Mouse (Mus musculus) limb, embryonic 12.5 days (tissue): ENCODE measurements around the gene Erg. TPM values are rescaled to one million over a fixed set of nuclear protein-coding genes. Genes with fewer than 3 reads are reported as not detected.
A peak's percentile ranks its signal among the peaks of the same experiment; 100 is the strongest.

ENCODE experiments used
- ATAC-seq: fragments of 200-750 bp; cut with Nextera tagmentation; 2 replicates; pipeline ENCODE4 v1.8.0; 2017; ENCODE audit warnings: low read depth, moderate TSS enrichment; ENCODE audit not compliant: insufficient number of reproducible peaks, insufficient read depth, low FRiP score, low TSS enrichment
- H3K27ac ChIP-seq: fragments of 300-500 bp; sonication (generic); 2 replicates; pipeline ENCODE4 v1.5.1; 2016; ENCODE audit warnings: mild to moderate bottlenecking, moderate library complexity
- H3K27me3 ChIP-seq: fragments of 300-500 bp; sonication (generic); 2 replicates; pipeline ENCODE4 v1.6.1; 2016; ENCODE audit warnings: mild to moderate bottlenecking, moderate library complexity
- H3K36me3 ChIP-seq: fragments of 300-500 bp; sonication (generic); 2 replicates; pipeline ENCODE4 v1.6.1; 2016; ENCODE audit warnings: mild to moderate bottlenecking, moderate library complexity
- H3K4me1 ChIP-seq: fragments of 300-500 bp; sonication (generic); replicated peaks from 2 replicates; pipeline ENCODE4 v1.6.1; 2016
- H3K4me2 ChIP-seq: fragments of 300-500 bp; sonication (generic); 2 replicates; pipeline ENCODE4 v1.6.1; 2016; ENCODE audit warnings: mild to moderate bottlenecking, moderate library complexity
- H3K4me3 ChIP-seq: fragments of 300-500 bp; sonication (generic); replicated peaks from 2 replicates; pipeline ENCODE4 v1.5.1; 2016; ENCODE audit warnings: mild to moderate bottlenecking
- H3K9ac ChIP-seq: fragments of 300-500 bp; sonication (generic); replicated peaks from 2 replicates; pipeline ENCODE4 v1.6.1; 2016; ENCODE audit warnings: mild to moderate bottlenecking, moderate library complexity
- H3K9me3 ChIP-seq: fragments of 300-500 bp; sonication (generic); 2 replicates; pipeline ENCODE4 v1.6.1; 2016; ENCODE audit warnings: mild to moderate bottlenecking, moderate library complexity
- WGBS: fragments of 180-500 bp; shearing (Covaris S2); methylation state at CpG from one replicate; pipeline ENCODE4 v1.1.7; 2016; 5-methylcytosine and 5-hydroxymethylcytosine counted together
- polyA plus RNA-seq: library from polyadenylated mRNA; unstranded; fragments of >200 nt; fragmentation: Nextera tagmentation; extraction: Ambion mirVana; gene quantifications from 2 replicates; pipeline ENCODE4 v1.2.1, GENCODE M21; 2016

Gene Erg
- polyA plus RNA-seq, 1 experiment from 2014 or later = 17.3 TPM

DNA sequence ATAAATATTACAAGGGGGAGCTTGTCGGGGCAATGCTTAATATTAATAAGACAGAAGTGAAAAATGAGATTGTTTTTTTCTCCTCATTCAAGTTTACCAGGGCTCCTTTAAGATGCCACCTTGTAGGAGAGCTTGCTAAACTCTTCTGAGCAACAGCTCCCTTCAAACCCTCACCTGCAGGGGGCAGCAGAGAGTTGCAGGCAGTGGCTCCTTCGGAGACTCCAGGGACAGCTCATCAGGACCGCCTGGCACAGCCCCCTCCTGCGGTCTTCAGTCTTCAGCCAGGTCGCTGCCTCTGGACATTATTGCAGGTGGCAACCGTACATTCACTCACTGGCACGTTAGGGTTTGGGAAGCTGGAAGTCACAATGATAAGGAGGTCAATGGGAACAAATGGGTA is 18.9 kb upstream of the Erg start:
- no peak overlapping the region for H3K9ac ChIP-seq
- no peaks in the 10 kb centered on the region for H3K36me3 ChIP-seq
- H3K27me3 ChIP-seq = no peaks in the 10 kb centered on the region
- H3K4me2 ChIP-seq = no peak overlapping the region
- 26% methylated on average over 7 of the region's 7 CpGs for WGBS
- no peak overlapping the region for H3K4me3 ChIP-seq
- H3K4me1 ChIP-seq = peaks cover 28% of the 10 kb centered on the region
- no peak for ATAC-seq
- H3K27ac ChIP-seq = no peak overlapping the region
- H3K9me3 ChIP-seq = no peaks in the 10 kb centered on the region

DNA sequence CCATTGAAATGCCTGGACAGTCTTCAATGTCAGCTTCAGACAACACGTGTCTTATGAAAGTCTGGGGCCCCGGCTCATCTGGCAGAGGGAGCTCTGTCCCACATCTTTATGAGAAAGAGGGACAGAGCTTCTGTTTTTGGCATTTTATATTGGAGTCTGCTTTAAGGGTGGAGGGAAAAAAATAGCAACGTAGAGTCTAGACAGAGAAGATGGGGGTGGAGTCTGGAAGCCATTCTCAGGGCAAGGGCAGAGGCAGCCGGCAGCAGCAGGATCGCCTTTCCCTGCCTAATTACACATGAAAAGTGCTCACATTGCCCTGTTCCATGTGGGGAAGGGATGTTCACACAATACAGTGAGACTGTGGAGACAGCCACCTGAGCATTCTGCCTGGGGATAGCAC is 16.1 kb upstream of the Erg start:
- no peaks in the 10 kb centered on the region for H3K9me3 ChIP-seq
- no peak overlapping the region for H3K9ac ChIP-seq
- peak; percentile 45 for ATAC-seq
- WGBS = 14% methylated on average over 5 of the region's 5 CpGs
- no peaks in the 10 kb centered on the region for H3K36me3 ChIP-seq
- H3K4me3 ChIP-seq = no peak overlapping the region
- H3K27me3 ChIP-seq = no peaks in the 10 kb centered on the region
- H3K4me1 ChIP-seq = peaks cover 32% of the 10 kb centered on the region
- no peak overlapping the region for H3K4me2 ChIP-seq
- H3K27ac ChIP-seq = peak overlapping the region; percentile 82

DNA sequence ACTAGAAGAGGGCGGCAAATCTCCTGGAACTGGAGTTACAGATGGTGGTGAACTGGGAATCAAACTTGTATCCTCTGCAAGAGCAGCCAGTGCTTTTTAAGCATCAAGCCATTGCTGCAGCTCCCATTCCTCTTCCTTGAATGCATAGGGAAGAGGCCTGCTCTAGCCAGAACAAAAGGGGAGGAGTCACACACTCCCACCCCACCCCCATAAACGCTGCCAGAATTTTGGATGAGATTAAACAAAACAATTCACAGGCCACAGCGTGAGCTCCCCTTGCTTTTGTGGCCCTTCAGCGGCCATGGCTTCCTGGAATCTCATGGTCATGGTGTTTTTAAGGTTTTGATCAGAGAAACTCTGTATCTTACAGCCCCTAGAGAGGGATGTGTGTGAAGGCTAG is 15.4 kb upstream of the Erg start:
- Histone ChIP-seq H3K27me3 (no peaks in the 10 kb centered on the region), H3K4me3 (no peak overlapping the region), H3K9ac (no peak overlapping the region), H3K4me2 (no peak overlapping the region), H3K4me1 (peaks cover 36% of the 10 kb centered on the region), H3K36me3 (no peaks in the 10 kb centered on the region), H3K9me3 (no peaks in the 10 kb centered on the region), H3K27ac (peak overlapping the region; percentile 82)
- 0 out of 2 replicates have a peak, but pooled peaks have one; percentile 6 for ATAC-seq
- 42% methylated on average over 4 of the region's 4 CpGs for WGBS

DNA sequence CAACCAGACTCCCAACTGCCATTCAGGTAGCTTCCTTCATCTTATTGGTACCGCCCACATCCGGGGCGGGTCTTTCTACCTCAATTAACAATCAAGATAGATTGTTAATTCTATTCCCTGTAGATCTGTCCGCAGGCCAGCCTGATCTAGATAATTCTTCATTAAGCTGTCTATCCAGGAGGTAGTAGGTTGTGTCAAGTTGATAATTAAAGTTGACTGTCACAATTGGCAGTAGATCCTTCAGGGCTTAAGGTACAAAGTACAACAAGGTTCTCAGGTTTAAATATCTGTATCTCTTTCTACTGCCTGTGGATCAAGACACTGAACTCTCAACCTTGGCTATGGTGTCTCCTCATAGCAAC is 14.8 kb upstream of the Erg start:
- H3K4me2 ChIP-seq = no peak overlapping the region
- peak overlapping the region; percentile 31; the same call in 1 of the 2 replicates for H3K27ac ChIP-seq
- H3K27me3 ChIP-seq = no peaks in the 10 kb centered on the region
- no peak overlapping the region for H3K9ac ChIP-seq
- no peaks in the 10 kb centered on the region for H3K9me3 ChIP-seq
- peaks cover 36% of the 10 kb centered on the region for H3K4me1 ChIP-seq
- ATAC-seq = no peak
- H3K36me3 ChIP-seq = no peaks in the 10 kb centered on the region
- no peak overlapping the region for H3K4me3 ChIP-seq
- 90% methylated on average over 4 of the region's 4 CpGs for WGBS

DNA sequence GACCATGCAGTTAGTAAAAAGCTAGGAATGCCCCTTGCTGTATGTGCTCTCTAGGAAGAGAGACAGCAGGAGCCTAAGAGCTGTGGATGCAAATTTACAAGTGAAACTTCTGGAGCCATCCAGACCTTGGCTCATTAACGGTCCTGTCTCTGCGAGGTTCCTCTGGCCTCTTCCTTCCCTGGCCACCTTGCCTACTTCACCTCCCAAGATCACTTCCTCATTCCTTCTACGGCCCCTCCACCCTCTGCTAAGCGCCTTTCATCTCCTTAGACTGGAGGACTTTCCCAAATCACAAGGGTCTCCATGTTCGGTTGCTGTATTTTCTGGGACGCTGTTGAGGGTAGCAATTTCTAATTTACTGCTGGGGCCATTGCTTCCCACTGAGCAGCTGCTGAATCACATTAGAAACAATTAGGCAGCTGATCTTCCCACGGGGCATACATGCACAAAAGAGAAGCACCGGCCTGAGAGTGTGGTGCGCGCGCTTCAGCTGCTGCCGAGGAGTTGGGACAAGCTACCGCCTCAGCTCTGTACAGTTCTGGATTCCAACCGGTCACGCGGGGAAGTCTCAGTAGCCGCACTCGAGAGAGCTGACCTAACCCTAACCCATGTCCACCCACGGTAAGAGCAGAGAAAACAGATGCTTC is 14.3 kb upstream of the Erg start:
- H3K9ac ChIP-seq = no peak overlapping the region
- no peak overlapping the region for H3K4me3 ChIP-seq
- no peaks in the 10 kb centered on the region for H3K9me3 ChIP-seq
- H3K4me1 ChIP-seq = peaks cover 36% of the 10 kb centered on the region
- WGBS = 73% methylated on average over 19 of the region's 19 CpGs
- H3K36me3 ChIP-seq = no peaks in the 10 kb centered on the region
- no peak overlapping the region for H3K4me2 ChIP-seq
- ATAC-seq = no peak
- H3K27me3 ChIP-seq = no peaks in the 10 kb centered on the region
- peak overlapping the region; percentile 31; the same call in 1 of the 2 replicates for H3K27ac ChIP-seq

DNA sequence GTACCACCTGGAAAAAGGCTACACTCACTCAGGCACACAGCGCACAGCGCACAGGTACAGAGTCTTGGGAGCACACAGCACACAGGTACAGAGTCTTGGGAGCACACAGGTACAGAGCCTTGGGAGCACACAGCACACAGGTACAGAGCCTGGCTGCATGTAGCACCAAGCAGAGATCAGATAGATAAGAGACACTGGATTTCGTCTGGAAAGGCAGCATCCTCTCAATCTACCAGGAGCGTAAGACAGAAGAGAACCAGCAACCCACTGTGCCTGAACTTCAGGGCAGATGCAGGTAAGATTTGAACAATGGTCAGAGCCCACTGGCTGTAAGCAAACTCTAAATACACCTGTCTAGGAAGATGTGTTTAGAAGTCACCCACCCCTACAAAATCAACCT is 12.5 kb upstream of the Erg start:
- Histone ChIP-seq H3K4me2 (no peak overlapping the region), H3K9ac (no peak overlapping the region), H3K4me3 (no peak overlapping the region), H3K36me3 (no peaks in the 10 kb centered on the region), H3K9me3 (no peaks in the 10 kb centered on the region), H3K27me3 (no peaks in the 10 kb centered on the region), H3K27ac (no peak overlapping the region), H3K4me1 (peaks cover 36% of the 10 kb centered on the region)
- ATAC-seq = no peak
- WGBS = 89% methylated on average over 4 of the region's 4 CpGs

DNA sequence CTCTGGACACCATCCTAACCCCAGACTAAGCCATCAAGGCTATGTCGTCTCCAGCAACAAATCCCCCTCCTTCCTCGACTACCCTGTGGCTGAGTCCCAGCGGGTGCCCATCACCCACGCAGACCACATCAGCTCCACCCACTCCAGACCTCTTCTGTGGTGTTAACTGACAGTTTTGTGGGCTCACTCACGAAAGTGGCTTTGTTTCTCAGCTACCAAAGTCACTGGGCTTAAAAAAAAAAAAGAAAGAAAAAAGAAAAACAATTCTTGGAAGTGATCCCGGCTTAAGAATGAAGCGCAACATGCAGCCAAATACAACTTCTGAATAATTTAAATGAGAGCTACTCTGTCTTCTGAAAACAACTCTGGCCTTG is 11.2 kb upstream of the Erg start:
- no peak overlapping the region for H3K4me2 ChIP-seq
- H3K27ac ChIP-seq = no peak overlapping the region
- peaks cover 29% of the 10 kb centered on the region for H3K4me1 ChIP-seq
- WGBS = 57% methylated on average over 7 of the region's 7 CpGs
- no peak overlapping the region for H3K9ac ChIP-seq
- no peaks in the 10 kb centered on the region for H3K9me3 ChIP-seq
- H3K4me3 ChIP-seq = no peak overlapping the region
- no peak for ATAC-seq
- H3K27me3 ChIP-seq = no peaks in the 10 kb centered on the region
- no peaks in the 10 kb centered on the region for H3K36me3 ChIP-seq

DNA sequence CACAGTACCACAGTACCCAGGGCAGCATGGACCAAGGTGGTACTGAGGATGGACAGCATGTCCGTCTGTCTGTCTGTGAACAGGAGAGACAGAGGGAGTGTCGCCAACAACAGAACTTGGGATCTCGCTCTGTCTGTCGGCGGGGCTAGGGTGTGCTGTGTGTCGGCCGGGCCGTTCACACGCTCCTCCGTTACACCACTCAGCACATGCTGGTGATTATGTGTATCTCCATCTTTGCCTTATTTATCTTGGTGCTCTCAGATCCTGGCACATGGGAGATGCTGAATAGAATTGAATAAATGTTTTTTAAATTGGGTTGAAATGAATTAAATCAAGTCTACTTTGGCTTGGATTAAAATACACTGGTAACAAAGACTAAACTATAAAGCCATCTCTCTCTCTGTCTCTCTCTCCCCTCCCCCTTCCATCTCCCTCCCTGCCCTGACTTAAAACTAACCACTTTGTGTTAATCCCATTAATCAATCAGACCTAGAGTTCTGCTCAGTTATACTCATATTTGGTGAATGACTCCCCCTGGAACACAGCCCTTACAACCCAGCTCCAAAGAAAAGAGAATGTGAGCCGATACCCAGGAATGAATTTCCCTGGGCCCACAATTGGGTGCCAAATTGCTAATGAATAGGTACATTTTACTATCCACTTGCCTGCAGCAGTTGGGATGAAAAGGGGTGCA is 10.6 kb upstream of the Erg start:
- no peak overlapping the region for H3K4me2 ChIP-seq
- no peak for ATAC-seq

DNA sequence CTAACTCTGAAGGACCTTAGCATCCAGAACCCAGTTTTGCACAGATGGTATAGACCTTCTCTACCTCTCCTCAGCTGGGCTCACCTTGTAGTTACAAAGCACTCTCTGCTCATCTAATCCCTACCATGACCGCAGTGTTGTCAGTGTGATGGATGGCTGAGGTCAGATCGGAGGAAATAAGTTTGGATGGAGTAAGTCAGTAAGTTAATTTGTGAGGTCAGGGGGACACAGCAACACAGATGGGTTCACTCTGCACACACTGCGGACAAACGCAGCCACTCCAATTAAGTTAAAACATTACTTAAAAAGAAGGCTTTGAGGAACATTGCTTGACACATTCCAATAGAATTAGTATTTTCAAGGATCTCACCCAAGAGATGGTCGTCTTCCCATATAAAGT is 2.5 kb upstream of the Erg start:
- ATAC-seq = no peak
- Histone ChIP-seq H3K27me3 (peaks cover 20% of the 10 kb centered on the region), H3K27ac (no peak overlapping the region), H3K4me2 (no peak overlapping the region), H3K9me3 (no peaks in the 10 kb centered on the region; the same call in 1 of the 2 replicates), H3K36me3 (no peaks in the 10 kb centered on the region), H3K9ac (no peak overlapping the region), H3K4me1 (peaks cover 45% of the 10 kb centered on the region), H3K4me3 (no peak overlapping the region)
- 5% methylated on average over 5 of the region's 5 CpGs for WGBS

More for the DNA sequence above, 10.6 kb upstream of the Erg start:
- Histone ChIP-seq H3K27me3 (no peaks in the 10 kb centered on the region), H3K36me3 (no peaks in the 10 kb centered on the region), H3K9ac (no peak overlapping the region), H3K27ac (no peak overlapping the region), H3K4me3 (no peak overlapping the region), H3K4me1 (peaks cover 24% of the 10 kb centered on the region), H3K9me3 (no peaks in the 10 kb centered on the region)
- 89% methylated on average over 11 of the region's 11 CpGs for WGBS

DNA sequence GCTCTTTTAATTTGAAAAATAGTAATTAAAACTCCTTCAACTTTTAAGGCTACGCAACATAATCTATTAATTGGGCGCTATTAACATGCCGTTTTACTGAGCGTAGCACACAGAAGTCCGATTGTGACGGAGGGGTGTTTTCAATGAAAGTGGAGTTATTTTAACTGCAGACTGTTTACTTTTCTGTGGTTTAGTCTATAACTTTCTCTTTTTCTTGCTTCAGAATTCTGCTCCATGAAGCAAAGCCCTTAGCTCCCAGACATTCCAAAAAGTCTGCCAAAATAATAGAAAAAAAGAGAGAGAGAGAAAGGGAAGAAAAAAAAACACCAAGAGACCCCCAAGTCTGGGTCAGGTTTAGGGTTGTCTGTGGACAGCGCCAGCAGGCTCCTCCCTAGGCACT is 333 bp upstream of the Erg start:
- peaks cover 28% of the 10 kb centered on the region for H3K27me3 ChIP-seq
- peaks cover 62% of the 10 kb centered on the region for H3K4me1 ChIP-seq
- peak overlapping the region; percentile 97 for H3K4me2 ChIP-seq
- no peak for ATAC-seq
- no peaks in the 10 kb centered on the region; the same call in 1 of the 2 replicates for H3K9me3 ChIP-seq
- peak overlapping the region; percentile 89 for H3K27ac ChIP-seq
- peak overlapping the region; percentile 65 for H3K4me3 ChIP-seq
- H3K9ac ChIP-seq = peak overlapping the region; percentile 69; the same call in 1 of the 2 replicates
- H3K36me3 ChIP-seq = no peaks in the 10 kb centered on the region
- WGBS = 10% methylated on average over 7 of the region's 7 CpGs

DNA sequence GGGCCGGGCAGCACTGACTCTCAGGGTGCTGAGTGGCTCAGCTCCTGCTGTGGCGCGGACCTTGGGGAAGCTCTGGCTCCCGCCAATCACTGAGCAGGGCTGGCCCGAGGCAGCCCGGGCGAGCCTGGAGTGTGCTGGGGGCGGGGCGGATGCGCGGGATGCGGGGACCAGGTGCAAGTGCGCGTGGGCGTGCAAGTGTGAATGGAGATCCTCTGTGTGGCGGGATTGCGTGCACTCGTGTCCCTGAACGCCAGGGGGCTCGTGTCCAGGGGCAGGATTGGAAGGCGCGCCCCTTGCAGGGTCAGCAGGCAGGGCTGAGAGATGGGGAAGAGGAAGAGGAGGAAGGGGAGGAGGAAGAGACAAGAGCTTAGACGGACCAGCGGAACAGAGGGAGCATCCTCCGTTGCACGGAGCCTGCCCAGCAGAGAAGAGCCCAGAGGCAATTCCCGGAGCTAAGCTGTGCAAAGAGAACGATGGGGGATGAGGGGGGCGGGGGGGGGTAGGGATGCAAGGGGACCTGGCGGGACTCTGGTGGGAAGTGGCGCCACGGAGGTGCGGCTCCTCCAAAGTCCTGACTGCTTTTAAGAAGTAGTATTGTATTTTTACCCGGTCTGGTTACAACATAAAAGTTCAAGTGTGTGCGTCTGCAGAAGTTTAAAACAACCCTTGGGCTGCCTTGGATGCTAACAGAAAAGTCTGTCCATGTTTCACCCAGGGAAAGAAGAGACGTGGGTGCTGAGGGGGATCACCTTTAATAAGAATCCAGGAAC is 667 bp downstream of the Erg start:
- Histone ChIP-seq H3K27ac (peak overlapping the region; percentile 89), H3K27me3 (peaks cover 38% of the 10 kb centered on the region), H3K36me3 (no peaks in the 10 kb centered on the region), H3K4me3 (peak overlapping the region; percentile 65), H3K4me1 (peaks cover 70% of the 10 kb centered on the region), H3K9ac (peak overlapping the region; percentile 69), H3K4me2 (peak overlapping the region; percentile 97), H3K9me3 (no peaks in the 10 kb centered on the region)
- WGBS = 1% methylated on average over 36 of the region's 36 CpGs
- ATAC-seq = peak; percentile 86
